Mouse (Mus musculus): Measurements from ENCODE around the gene Nek2. TPM values are rescaled to one million over a fixed set of nuclear protein-coding genes. Genes with fewer than 3 reads are reported as not detected.

Gene Nek2
- total RNA-seq, 2 experiments from 2014 or later = 1.6 TPM

DNA sequence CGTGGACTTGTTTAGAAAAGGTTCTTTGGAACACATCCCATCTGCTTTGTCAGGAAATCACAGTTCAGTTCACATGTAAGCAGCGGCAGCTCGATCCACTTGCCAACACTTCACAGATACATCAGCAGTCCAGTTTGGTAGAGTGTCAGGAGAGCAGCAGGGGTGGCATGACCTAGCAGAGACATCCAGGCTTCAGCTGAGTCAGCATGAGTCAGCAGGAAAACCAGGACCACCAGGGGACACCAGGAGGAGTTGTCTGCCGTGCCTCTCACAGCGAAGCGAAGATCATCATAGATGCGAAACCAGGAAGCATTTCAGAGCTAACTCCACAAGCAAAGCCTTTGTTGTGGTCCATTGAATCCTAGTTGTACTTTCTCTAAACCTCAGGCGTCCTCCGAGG lies 32.2 kb downstream of the Nek2 start:
- intact Hi-C loops (cut with DNase I; ENCODE audit: low total_unique reads) = no loop called here
- DNase-seq = no peak

DNA sequence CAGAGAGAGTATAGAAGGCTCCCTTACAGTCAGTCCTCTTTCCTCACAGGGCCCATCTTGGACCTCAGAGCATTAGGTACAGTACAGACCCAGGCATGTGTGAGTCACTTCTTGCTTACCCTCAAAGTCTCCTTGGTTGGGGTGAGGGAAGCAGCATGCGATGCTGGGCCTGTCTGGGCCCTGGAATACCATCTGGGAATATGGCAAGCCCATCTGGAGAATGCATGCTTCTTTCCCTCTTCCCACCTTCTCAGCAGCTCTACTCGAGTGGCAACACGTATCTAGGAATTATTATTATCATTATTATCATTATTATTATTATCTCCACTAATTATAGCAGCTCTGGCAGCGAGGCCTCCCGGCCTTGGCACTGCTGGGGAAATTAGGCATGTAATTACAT lies 33.5 kb downstream of the Nek2 start:
- no peak for DNase-seq
- intact Hi-C loops (cut with DNase I; ENCODE audit: low total_unique reads) = no loop called here

DNA sequence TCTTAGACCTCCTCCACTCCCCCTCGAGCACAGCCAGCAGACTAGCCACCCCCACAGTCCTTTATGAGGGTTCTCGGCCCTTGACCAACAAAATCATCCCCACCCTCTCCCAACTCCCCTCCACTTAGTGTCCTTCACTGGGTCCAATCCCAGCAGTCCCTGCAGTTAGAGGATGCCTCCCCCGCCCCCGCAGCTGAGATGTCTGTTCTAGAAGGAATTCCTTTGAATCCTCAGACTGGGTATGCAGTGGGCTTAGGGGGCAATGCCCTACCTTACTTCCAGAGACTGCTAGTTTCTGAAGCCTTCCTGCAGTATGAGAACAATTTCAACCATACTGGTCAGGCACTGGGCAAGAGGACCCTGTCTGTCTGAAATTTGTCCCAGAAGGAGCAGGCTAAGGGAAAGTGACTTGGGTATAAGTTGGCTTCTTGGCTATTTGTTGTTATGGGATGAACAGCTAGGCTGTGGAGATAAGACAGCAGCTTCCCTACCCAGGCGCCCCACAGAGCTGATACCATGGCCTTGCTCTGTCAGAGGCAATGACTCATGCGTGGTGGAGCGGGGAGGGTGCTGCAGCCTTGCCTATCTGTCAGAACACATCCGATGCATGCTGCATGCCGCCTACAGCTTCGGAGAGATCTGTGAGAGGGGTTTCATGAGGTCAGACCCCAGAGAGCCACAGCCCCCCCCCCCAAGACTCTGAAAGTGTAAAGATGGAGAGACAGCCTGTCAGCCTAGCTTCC lies 34.1 kb downstream of the Nek2 start:
- intact Hi-C loops (cut with DNase I; ENCODE audit: low total_unique reads) = no loop called here
- no peak for DNase-seq

DNA sequence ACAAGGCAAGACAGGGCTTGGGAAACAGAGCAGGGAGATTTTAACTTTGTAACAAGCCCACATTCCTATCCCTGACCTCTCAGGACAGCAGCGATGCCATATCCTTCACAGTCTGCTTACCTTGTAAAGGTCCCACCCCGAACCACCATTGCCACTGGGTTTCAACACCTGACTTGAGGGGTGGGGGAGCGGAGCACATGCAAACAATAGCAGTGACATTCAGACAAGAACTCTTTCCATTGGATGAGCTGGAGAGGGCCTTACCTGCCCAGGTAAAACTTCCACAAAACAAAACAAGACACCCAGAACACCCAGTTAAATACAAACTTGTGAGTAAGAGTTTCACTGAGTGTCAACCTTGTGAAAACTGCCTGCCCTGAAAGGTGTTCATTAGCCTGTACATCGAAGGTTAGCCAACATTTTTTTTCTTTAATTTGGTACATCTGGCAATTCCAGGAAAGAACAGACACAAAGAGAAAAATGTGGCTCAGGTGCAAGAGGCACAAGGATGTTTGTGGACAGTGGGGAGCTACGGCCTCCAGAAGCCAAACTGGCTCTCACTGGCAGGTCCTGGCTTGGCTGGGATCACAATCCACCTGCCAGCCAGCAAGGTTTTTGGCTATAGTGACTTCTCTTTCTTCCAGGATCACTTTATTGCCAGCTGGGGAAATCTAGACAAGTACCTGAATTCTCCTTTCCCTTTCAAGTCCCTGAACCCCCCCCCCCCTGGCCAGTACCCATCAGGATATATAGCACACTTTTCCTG lies 35.8 kb downstream of the Nek2 start:
- intact Hi-C loops (cut with DNase I; ENCODE audit: low total_unique reads) = no loop called here
- DNase-seq = no peak

DNA sequence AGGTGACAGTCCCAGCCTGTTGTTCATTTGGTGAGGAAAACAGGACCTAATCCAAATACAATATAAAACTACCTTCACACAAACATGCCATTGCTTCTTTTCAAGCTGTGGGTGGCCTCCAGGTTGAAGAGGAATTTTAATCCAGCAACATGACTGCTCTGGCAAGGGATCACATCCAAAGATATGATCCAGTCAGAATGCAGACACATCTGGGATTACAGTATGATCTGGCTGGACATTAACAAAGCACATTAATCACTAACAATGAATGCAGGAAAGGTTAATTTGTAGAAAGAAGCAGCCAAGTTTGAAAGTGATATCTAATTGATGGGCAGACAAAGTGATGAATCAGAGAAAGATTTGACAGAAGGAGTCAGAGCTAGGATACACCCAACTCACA lies 36.9 kb downstream of the Nek2 start:
- intact Hi-C loops (cut with DNase I; ENCODE audit: low total_unique reads) = no loop called here
- no peak for DNase-seq

DNA sequence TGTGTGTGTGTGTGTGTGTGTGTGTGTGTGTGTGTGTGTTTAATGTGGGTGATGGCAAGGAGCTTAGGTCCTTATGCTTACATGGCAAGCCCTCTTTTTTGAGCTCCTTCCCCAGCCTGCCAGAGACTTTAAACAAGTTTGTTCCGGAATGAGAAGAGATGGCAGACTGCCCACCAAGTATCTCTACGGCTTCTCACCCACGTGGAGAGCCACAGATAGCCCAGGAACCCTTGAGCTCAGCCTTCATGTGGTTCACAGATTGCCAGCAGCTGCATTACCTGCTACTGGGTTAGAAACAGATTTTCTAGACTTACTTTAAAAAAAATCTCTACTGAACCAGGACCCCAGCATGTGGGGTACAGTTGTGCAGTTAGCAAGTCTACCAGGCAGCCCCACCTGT lies 38.6 kb downstream of the Nek2 start:
- intact Hi-C loops (cut with DNase I; ENCODE audit: low total_unique reads) = no loop called here

DNA sequence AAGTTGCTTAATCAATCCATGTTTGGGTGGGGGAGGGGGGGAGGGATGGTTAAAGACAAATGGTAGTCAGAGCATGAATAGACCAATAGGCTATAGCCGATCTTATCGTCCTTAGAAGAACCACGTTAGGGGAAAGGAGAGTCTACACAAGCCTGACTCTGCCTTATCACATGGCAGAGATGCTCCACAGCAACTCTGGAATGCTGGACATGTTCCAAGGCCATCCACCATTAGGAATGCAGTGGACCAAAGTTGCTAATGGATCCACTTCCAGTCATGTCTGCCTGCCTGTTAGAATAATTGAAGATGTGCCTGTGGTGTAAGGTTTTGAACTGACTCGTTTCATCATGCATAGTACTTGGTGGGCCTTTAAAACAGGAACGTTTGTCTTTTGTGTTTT lies 40.0 kb downstream of the Nek2 start:
- intact Hi-C loops (cut with DNase I; ENCODE audit: low total_unique reads) = no loop called here
- DNase-seq = no peak

More for the DNA sequence above, 38.6 kb downstream of the Nek2 start:
- DNase-seq = no peak

DNA sequence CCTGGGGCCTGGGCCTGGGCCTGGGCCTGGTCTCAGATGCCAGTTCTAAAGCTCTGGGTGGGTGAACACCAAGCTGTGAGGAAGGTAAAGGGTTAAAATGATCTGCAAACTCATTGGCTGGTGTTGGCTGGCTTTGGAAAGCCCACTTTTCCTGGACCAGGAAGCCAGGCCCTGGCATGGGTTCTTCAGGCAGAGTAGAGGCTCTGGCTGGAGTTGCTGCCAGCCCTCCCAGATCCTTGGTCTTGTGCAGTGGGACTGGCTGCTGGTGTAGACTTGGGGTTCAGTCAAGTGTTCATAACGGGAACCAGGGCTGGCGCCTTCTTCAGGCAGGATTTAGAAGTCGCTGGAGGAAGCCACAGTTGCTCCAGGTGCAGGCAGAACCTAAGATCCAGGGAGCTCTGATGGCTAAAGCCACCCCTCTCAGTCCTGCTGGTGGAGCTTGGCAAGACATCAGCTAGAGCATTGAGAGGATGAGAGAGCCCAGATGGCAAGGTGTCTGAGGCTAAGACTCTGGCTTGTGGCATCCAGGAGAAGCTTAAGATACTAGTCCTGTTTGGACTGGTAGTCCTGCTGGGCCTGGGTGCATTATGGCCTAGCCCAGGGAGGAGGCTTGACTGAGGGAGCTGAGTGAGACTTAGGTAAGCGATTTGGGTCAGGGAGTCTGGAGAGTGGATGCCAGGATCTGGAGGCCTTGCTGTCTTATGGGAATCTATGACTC lies 42.7 kb downstream of the Nek2 start:
- intact Hi-C loops (cut with DNase I; ENCODE audit: low total_unique reads) = no loop called here
- no peak for DNase-seq

DNA sequence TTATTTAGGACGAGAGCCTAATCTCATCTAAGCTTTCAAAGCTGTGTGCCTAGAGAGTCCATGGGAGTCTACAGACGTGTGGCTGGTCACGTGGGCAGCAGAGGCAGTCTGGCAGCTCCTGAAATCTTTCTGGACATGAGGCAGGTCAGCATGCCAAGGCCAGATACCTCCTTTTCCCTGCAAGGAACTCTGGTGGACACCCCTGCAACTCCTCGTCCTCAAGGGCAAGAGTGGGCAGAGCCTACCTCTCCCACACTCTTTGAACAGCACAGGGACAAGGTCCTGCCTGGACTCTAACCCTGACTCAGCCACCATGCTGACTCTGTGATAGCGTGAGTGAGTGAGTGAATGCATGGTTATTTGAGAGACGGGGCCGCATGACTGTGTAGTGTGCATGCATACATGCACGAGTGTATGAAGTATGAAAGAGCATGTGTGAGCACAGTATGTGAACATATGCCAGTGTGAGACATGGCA lies 43.3 kb downstream of the Nek2 start:
- intact Hi-C loops (cut with DNase I; ENCODE audit: low total_unique reads) = no loop called here
- DNase-seq = no peak

DNA sequence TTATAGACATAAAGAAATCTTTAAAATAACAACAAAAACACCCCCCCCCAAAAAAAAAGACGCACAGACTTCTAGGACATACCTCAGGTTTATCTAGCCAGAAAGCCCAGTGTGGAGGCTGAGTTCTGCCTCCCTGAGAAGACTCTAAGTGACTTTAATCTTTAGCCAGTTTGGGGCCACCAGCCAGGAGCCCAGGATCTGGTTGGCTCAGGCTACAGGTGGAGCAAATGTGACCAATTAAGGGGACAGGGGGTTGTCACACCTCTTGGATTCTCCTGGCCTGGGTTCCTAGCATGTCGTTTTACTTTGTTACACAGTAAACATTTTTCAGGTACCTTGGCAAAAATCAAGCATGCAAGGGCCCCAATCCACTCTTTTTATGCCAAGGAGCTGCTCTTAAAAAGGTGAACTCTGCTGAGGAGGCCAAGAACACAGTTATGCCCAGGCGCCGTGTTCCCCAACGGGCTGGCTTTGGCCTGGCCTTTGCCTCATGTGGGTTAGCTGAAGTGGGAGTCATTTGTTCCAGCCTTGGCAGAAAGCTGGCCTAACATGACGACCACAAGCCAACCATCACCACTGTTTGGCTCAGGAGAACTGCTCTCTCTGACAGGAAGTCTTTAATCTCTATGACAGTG lies 50.9 kb downstream of the Nek2 start:
- DNase-seq = no peak
- intact Hi-C loops (cut with DNase I; ENCODE audit: low total_unique reads) = no loop called here

DNA sequence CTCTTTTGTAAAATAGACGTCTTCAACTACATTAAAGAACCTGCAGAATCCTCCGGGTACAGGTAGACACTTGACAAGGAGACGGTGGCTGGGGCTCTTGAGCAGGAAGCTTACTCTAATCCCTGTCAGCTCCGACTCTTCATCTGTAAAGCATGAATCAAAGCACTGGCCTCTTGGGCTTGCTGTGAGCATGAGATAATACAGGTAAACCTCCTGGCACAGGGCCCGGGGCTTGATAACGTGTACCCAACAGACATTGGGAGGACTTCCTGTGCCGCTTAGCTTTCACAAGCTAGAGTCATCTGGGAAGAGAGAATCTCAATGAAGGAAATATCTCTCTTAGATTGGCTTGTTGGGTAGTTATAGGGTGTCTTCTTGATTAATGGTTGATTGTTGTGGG lies 53.8 kb downstream of the Nek2 start:
- no peak for DNase-seq
- intact Hi-C loops (cut with DNase I; ENCODE audit: low total_unique reads) = no loop called here

DNA sequence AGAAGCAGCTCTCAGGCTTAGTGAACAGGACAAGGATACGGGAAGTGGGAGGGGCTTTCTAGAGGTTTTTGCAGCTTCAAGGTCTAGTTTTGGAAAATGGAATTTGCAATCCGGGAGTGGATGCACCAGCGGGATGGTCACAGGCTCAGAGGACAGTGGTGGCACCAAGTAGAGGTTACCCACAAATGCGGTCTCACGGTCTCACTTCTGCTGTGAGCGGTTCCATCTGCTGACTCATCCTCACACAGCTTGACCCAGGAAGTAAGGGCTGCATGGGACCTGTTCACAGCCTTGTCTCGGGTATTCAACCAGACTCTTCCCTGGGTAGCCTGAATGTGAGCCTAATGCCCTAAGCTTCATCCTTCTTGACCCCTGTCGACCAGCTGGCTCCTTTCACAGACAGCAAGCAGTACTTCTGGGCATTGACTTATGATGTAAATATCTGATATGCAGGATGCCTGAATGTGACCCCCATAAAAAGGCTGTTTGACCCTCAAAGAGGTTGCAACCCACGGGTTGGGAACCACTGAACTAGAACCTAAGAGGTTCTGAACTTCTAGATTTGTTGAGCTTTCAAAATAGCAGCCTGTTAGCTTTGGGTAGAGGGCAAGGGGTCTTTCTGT lies 54.5 kb downstream of the Nek2 start:
- intact Hi-C loops (cut with DNase I; ENCODE audit: low total_unique reads) = no loop called here
- no peak for DNase-seq

DNA sequence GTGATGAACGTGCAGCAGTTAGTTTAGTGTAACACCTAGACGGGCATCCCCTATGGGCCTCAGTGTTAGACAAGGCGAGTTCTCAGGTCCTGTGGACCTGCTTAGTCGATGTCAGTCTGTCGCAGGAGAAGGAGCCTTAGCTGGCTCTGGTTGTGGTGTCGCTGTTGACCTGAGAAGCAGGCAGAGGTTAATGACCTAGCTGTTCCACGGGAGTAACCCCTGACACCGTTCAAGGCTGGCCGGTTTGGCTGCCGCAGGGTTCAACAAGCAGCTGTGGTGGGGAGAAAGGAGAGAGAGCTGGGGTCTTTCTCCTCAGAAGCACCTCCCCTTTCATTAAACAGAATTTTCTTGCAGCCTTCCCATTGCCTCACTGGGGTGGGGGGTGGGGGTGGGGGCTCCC lies 56.4 kb downstream of the Nek2 start:
- intact Hi-C loops (cut with DNase I; ENCODE audit: low total_unique reads) = no loop called here
- DNase-seq = no peak

DNA sequence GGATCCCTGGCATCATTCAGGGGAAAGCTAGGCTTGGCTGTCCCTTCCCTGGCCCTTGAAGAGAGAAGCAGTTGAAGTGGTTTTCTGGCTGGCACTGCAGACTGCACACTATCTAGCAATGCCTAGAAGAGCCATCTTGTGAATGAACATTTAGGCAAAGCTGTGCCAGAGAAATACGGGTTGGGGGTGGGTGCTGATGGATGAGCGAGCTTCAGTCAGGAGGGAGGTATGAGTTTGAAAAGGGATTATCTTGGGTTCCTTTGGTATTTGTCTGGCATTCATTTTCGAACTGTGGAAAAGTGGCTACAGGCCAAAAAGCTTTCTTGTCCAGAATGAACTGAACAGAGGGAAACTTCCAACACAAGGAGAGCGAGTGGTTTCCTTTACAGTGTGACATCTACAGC lies 57.3 kb downstream of the Nek2 start:
- DNase-seq = no peak
- intact Hi-C loops (cut with DNase I; ENCODE audit: low total_unique reads) = no loop called here

DNA sequence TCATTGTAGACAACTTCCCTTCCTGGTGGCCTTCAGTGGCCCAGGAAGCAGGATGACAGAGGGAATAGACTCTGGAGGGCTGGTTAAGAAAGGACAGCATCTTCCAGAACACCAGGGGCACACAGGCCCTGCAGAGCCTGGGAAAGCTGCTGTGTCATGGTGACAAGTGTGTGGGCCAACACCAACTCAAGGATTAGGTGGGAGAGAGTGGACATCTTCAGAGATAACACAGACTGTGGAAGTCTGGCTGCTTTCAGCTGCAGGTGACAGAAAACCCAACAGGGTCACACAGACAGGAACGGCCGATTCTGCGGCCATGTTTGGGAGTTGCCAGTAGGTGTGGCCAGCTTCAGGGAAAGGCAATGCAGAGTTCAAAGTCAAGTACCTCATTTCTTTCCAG lies 59.0 kb downstream of the Nek2 start:
- DNase-seq = no peak

DNA sequence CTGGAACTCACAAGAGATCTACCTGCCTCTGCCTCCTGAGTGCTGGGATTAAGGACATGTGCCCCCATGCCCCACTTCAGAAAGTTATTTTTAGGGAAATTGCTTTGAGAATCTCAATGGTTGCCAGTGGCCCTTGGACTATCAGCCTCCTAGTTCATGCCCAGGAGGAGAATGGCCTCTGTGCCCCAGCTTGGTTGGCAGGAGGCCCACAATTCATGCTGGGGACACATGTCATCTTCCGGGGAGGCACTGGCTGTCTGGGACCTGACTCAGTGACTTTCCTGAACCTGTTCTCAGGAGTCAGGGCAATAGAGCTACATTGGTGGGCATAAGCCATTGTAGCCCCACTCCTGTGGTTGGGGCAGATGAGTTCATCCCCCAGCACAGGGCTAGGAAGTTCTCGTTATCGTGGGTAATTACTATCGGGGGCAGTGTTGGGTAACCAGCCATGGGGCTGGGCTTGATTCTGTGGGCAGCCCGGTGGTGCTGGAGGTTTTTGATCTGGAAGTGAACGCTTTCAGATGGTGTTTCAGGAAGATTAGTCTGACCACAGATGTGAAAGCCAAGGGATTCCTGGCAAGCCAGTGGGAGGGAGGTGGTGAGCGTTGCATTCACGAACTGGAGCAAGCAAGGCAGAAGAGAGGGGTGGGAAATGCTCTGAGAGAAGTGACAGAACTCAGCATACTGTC lies 59.8 kb downstream of the Nek2 start:
- intact Hi-C loops (cut with DNase I; ENCODE audit: low total_unique reads) = no loop called here
- no peak for DNase-seq

More for the DNA sequence above, 59.0 kb downstream of the Nek2 start:
- intact Hi-C loops (cut with DNase I; ENCODE audit: low total_unique reads) = no loop called here

DNA sequence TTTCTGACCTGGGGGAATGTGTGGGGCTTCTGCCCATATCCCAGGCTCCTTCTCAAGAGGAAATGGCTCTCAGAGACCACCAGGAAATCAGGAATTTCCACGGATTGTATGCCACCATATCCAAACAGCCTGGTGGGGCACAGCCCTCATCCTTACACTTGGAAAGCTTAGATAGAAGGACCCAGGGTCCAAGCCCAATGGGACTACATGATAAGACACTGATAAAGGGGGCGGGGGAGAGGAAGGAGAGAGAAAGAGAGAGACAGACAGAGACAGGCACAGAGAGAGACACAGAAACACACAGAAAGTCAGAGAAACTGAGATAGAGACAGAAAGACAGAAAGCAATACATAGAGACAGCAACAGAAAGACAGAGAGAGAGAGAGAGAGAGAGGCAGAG lies 60.4 kb downstream of the Nek2 start:
- intact Hi-C loops (cut with DNase I; ENCODE audit: low total_unique reads) = no loop called here
- DNase-seq = no peak

All from gastrocnemius, postnatal 14 days (tissue).